Mouse (Mus musculus) gastrocnemius, adult 18-20 months (tissue): ENCODE results near the gene Nova2. TPM values are rescaled to one million over a fixed set of nuclear protein-coding genes. Genes with fewer than 3 reads are reported as not detected.
A peak's percentile ranks its signal among the peaks of the same experiment; 100 is the strongest.

Experiments
- DNase-seq: peaks from one replicate; pipeline ENCODE4 v3.0.0; 2021; ENCODE audit warnings: low spot score
- total RNA-seq, 2 experiments: library from RNA; stranded (reverse); gene quantifications; 2 replicates each; pipeline ENCODE4 v1.2.3; 2021

Nova2 gene
- total RNA-seq, 2 experiments from 2014 or later, result 1.1 to 1.9 TPM

GRCm38 (mm10) chr7:18978381-18978780 is 52.7 kb downstream of the Nova2 start:
- no peak for DNase-seq

- DNase-seq, result no peak
Observed at GRCm38 (mm10) chr7:18986503-18986902, 60.8 kb downstream of the Nova2 start.

- no peak for DNase-seq
Observed at GRCm38 (mm10) chr7:18987100-18987499, 61.4 kb downstream of the Nova2 start, which contains the start of gene Nanos2. Nanos2 (plus strand) TSS chr7:18987400.

- DNase-seq, result no peak
Observed at GRCm38 (mm10) chr7:18987747-18988146, 62.1 kb downstream of the Nova2 start.

GRCm38 (mm10) chr7:18988780-18989179 is 63.1 kb downstream of the Nova2 start:
- DNase-seq, result no peak

- no peak for DNase-seq
Observed at GRCm38 (mm10) chr7:18989995-18990394, 64.3 kb downstream of the Nova2 start.

GRCm38 (mm10) chr7:18990601-18991295 is 65.1 kb downstream of the Nova2 start, which contains the start of gene Mypop:
Mypop (plus strand) TSS chr7:18991245.
- peak; percentile 99 for DNase-seq

- peak; percentile 11 for DNase-seq
Observed at GRCm38 (mm10) chr7:18991660-18992293, 66.1 kb downstream of the Nova2 start.

- peak; percentile 28 for DNase-seq
Observed at GRCm38 (mm10) chr7:18992294-18992675, 66.6 kb downstream of the Nova2 start.

GRCm38 (mm10) chr7:18993036-18993435 is 67.3 kb downstream of the Nova2 start:
- DNase-seq, result no peak

- no peak for DNase-seq
Observed at GRCm38 (mm10) chr7:18998835-18999234, 73.1 kb downstream of the Nova2 start.

GRCm38 (mm10) chr7:19000421-19000820 is 74.7 kb downstream of the Nova2 start:
- DNase-seq, result no peak

GRCm38 (mm10) chr7:19001066-19001806 is 75.5 kb downstream of the Nova2 start:
- peak; percentile 46 for DNase-seq

- no peak for DNase-seq
Observed at GRCm38 (mm10) chr7:19001807-19002085, 76.1 kb downstream of the Nova2 start.

- no peak for DNase-seq
Observed at GRCm38 (mm10) chr7:19002115-19002514, 76.4 kb downstream of the Nova2 start.

GRCm38 (mm10) chr7:19002848-19003498 is 77.3 kb downstream of the Nova2 start:
- peak; percentile 85 for DNase-seq

GRCm38 (mm10) chr7:19003902-19004630 is 78.4 kb downstream of the Nova2 start, which contains the start of gene Irf2bp1:
Irf2bp1 (plus strand) TSS chr7:19004044.
- peak; percentile 97 for DNase-seq

- no peak for DNase-seq
Observed at GRCm38 (mm10) chr7:19004631-19005079, 79.0 kb downstream of the Nova2 start.

GRCm38 (mm10) chr7:19005417-19006121 is 79.9 kb downstream of the Nova2 start:
- no peak for DNase-seq

GRCm38 (mm10) chr7:19006476-19006875 is 80.8 kb downstream of the Nova2 start:
- peak; percentile 84 for DNase-seq
